Mouse (Mus musculus) embryo, embryonic 9.5 days (tissue): Measurements from ENCODE around the gene Fgfr2.
A peak's percentile ranks its signal among the peaks of the same experiment; 100 is the strongest.

Experiments
- DNase-seq: peaks from one replicate; pipeline ENCODE4 v3.0.0-alpha.2; 2017; ENCODE audit errors: extremely low spot score

Fgfr2 gene

GRCm38 (mm10) chr7:132339041-132339839, 783.9 kb downstream of the Fgfr2 start:
- DNase-seq: no peak

- DNase-seq: no peak
These were observed 784.8 kb downstream of the Fgfr2 start for GRCm38 (mm10) chr7:132338350-132338749.

- DNase-seq: no peak
These were observed 785.8 kb downstream of the Fgfr2 start for GRCm38 (mm10) chr7:132337268-132337917.

DNA sequence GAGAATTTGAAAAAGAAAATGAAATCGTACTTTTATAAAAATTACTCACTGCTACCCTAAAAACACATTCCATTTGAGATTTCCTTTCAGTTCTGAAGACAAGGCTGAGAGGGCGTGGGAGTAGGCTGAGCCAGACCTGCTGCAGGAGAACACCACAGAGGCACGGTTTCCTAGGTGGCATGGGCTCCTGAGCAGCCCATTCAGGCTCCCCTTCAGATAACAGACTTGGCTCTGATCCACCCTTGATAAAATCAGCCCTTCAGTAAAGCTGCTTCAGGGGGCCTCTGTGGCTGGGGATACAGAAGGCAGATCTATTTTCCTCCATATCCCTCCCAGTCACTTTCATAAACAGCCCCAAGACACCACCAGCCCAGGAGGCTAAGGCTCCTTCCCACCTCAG, 786.4 kb downstream of the Fgfr2 start:
- no peak for DNase-seq

DNA sequence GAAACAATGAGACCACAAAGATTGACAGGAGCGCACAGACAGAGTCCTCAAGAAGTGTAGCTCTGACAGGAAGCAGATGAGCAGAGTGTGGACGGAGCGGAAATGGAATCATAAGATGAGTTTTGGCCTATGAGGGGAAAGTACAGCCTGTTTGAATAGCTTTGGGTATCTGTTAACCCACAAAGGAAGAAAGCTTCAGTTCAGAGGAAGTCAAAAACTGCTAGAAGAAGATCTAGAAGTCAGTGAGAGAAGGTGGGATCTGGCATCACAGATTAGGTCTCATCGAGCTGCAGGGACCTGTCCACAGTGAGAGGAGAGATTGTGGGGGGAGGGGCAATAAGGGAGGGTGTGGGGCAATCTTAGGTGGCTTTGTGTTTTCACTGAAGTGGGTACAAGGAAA, 787.8 kb downstream of the Fgfr2 start:
- DNase-seq: no peak

DNA sequence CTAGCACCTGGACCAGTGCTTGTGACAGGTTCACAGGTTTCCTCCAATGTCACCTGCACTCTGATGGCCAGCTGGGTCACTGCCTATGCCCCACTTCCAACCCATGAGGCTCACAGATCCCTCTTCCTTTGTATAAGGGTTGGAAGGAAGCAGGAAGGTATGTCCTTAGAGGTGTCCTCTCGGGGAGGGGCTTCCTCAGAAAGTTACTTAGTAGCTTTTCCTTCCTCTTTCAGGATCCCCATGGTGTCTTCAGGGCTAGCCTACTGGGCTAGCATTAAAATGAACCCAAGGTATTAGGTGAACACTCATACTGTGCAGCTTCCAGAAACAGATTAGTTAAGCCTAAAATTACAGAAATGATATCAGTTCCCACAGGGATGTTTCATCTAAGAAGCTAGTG, 790.1 kb downstream of the Fgfr2 start:
- no peak for DNase-seq

- DNase-seq: no peak
These were observed 791.0 kb downstream of the Fgfr2 start for GRCm38 (mm10) chr7:132332176-132332575.

GRCm38 (mm10) chr7:132330179-132330578, 793.0 kb downstream of the Fgfr2 start:
- DNase-seq: no peak

DNA sequence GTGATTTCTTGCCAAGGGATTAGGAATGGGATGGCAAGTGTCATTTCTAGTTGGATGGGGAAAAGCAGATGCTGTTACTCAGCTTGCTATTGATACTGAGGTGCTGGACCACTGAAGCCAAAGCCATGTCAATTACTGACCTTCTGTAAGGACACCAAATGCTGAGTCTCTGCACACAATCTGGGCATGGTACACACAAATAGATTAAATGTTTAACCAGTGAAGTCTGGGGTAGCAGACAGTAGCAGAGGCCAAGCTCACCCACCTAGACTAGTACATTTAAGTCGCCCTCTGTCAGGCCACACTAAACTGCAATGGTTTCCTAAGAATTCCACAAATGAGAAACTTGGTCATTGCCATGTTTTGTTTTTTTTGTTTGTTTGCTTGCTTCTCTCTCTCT, 794.5 kb downstream of the Fgfr2 start:
- no peak for DNase-seq

DNA sequence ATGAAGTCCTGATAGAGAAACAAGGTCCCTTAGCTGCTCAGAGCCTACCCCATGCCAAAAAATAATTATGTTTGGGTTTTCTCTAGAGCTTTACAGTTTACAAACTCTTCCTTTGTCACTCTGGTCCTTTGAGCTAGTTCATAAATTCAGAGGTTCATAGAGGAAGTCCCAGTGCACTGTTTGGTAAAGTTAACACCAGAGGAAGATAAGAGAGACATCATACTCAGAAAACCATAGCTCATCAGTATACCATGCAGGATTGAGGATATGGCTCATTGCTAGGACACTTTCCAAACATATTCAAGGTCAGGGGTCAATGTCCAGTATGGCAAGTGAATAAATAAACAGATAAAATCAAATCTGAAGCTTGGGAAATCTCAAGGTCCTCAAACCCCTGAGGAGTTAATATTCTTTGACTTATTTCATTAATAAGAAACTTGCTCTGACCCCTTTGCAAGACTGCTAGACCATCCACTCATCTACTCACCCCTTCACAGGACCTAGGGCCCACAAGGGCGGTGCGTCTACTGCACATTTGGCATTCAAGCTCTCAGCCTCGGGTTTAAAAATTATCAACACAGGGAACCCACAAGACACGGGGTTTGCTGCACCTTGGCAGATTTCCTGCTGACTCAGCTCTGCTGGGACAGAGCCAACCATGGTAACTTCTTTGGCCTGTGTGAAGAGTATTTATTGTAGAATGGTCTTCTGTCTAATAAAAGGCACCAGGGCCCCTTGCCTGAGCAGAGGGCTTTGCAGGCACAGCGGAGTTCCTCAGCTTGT, 797.4 kb downstream of the Fgfr2 start:
- no peak for DNase-seq

DNA sequence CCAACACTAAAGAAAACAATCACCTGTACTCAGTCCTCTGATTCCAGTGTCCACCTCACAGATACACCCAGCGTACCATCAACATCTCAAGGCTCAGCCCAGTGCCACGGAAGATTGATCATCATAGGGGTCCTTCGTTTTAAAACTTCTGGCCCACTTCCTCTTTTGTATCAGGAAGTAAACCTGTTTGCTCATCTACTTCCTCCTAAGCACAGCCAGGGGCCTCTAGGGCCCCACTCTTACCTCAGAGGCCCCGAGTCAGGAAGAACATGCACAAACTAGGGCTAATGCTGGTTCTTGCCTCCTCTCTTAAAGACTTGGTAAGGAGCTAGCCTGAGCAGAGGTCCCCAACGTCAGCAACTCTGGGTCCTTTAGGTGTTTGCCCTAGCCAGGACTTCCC, 799.7 kb downstream of the Fgfr2 start:
- no peak for DNase-seq

DNA sequence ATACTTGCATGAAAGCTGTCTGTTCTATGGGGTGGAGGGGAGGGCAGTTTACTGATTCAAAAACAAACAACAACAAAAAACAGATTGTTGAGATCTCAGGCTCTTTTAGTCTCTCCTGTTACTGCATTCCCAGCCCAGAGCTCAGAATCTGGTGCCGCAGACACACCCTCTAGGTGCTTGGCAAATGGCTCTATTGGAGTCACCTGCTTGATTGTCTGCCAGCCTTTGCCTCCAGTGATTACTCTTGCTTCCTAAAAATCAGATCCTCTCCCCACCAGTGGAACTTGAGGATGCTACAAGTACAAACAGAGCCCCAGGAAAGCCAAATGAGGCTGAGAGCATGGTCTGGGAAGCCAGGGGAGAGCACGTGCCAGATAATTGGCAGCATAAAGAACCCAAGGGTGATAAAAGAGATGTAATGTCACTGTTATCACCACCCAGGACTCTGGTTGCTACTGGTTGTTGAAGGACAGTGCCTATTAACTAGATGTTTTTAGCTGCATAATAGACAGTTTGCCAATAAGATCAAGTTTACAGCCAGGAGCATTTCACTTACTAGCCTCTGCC, 801.7 kb downstream of the Fgfr2 start:
- no peak for DNase-seq

DNA sequence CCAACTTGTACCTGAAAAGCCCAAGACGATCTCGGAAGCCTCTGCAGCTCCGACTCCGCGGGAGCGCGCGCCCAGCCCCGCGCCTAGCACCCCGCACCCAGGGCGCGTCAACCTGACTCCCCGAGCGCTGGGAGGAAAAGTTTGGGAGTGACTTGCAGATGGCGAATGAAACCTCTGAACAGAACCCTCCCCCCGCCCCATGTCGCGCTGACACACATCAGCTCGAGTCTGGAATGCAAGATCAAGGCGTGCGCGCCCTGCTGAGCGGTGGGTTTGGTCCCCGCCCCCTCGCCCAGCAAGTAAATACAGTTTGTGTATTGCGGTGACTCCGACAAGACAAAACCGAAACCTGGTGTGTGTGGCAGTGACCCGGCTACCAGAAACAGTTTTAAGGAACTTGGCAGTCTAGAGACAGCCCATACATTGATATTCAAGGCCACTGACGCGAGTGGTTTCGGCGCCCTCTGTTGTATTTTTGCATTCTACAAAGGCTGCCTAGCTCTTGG, 806.1 kb downstream of the Fgfr2 start, which contains the start of gene Chst15:
TSS of gene Chst15 (minus strand) at position 193 of the 506 bp plus-strand sequence.
- no peak for DNase-seq

DNA sequence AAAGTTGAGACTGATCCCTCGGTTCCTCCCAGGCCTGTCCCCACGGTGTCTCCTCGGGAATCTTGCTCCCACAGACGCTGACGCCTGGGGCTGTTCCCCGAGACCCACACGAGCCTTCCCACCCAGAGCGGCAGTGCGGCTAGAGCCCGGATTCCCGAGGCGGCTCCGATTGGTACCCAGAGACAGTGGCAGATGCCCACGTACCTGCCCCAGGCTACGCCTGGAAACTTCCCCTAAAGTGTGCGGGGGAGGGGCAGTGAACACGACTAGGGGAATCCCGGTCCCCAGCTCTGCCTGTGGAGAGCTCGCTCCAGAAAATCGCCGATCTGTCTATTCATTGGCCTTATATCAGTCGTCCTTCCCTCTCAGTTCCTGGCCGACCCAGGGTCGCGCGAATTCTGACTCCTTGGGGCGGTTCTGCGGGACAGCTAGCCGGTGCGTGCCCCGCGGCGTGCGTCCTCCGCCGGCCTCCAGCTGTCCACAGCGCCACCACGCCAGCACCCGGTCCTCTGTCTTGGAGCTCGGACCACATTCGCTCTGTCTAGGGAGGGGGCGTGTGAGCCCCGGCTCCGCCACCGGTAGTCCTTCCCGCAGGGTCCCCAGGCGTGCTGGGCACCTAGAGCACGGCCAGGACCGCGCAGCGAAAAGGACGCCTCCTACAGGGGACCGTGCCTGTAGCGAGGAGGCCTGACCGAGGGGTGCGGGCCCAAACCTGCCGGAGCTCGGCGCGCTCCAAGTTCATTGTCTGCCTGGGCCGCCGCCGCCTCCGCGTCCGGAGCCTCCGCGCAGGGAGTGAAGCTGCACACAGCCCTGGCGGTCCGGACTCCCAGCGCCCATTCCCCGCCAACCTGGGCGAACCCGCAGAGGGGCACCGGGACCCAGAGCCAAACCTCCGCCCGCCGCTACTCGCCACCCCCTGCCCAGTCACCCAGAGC, 806.8 kb downstream of the Fgfr2 start:
- DNase-seq: peak; percentile 80

- DNase-seq: peak; percentile 85
These were observed 807.7 kb downstream of the Fgfr2 start for GRCm38 (mm10) chr7:132315149-132316091.

DNA sequence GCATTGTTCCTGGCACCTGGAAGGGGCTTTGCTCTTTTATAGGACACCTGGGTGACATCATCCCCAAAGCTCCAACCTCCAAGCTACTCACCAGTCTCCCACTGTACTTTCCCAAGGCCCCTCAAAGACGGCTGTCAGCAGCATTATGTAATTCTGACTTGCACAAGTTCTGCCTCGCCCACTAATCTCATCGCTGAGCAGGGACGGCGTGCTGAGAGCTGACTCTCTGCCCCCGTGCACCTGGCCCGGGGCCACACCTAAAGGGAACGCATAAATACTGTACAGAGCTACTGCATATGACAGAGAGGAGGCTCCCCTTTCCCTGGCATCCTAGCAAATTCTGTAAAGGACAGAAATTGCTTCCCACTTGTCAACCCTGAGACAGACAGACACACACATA, 810.8 kb downstream of the Fgfr2 start:
- no peak for DNase-seq

GRCm38 (mm10) chr7:132308537-132309191, 814.5 kb downstream of the Fgfr2 start:
- no peak for DNase-seq

DNA sequence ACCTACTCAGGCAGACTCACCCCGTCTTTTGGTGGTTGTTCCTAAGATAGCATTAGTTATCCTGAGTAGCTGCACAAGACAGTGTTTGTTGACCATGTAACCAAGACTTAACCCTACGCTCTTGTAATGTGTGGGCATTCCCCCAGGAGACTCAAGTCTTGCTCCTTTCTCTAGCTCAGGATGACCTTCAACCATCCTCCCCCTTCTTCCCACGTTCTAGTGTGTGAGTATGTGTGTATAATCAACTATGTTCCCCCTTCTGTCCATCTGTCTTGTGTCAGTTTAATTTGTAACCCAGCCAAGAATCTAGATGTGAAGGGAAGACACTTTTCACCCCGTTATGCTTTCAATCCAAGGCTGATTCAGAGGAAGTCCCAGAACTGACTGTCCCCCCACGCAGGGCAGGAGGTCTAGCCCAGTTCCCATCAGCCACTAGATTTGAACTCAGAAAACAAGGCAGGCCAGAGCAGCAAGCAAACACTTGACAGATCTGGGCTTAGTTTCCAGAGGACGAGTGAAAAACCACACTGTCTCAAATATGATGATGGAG, 815.4 kb downstream of the Fgfr2 start:
- DNase-seq: no peak
